Comparison of ENCODE assay signal across 9 mouse cellular contexts in the genomic region with DNA sequence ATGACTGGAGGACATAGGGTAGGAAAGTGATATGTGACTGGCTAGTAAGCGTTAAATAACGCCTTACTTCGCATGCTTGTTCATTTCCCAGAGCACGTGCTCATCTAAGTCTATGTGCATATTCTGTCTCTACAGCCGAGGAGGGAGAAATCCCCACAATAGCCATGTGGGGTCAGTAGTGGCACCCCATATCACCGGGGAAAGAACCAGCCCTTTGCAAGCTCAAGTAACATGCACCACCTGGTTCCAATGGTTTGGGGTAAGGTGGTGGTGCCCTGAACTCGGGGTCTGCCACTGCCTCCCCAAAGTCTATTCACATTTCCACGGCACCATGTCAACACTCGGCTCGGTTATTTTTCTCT.
DNase-seq lines count a peak whose midpoint lies in the region; ATAC-seq and TF ChIP-seq lines count a peak whose summit lies in the region.
"Had no signal": no experiment of that assay in that cellular context is flagged by ENCODE, and none has a peak within 500 bp of the region (broad histone marks: within the 10 kb centered on the region; RNA-seq: fewer than 3 reads in every experiment).

No protein-coding gene starts in this region.

- H3K27ac ChIP-seq in kidney, adult 2 months (ENCODE audit: insufficient read depth, low read depth, low read length): no peak overlapping the region
- no peak overlapping the region for H3K27ac ChIP-seq in kidney, embryonic 15.5 days
- peak overlapping the region; percentile 16; the same call in 1 of the 2 replicates for H3K27ac ChIP-seq in forebrain, embryonic 10.5 days
- H3K27ac ChIP-seq: limb, embryonic 12.5 days had no signal

- no peak overlapping the region for H3K4me2 ChIP-seq in kidney, embryonic 15.5 days
- H3K4me2 ChIP-seq: limb, embryonic 12.5 days had no signal

- H3K4me1 ChIP-seq in kidney, adult 2 months (ENCODE audit: control insufficient read depth, insufficient read depth, low read length): no peaks in the 10 kb centered on the region
- peaks cover 18% of the 10 kb centered on the region for H3K4me1 ChIP-seq in kidney, embryonic 15.5 days
- H3K4me1 ChIP-seq in forebrain, embryonic 10.5 days: no peaks in the 10 kb centered on the region; the same call in 1 of the 2 replicates
- H3K4me1 ChIP-seq: limb, embryonic 12.5 days had no signal

- H3K9ac ChIP-seq in kidney, embryonic 15.5 days: no peak overlapping the region
- H3K9ac ChIP-seq: limb, embryonic 12.5 days had no signal

- H3K36me3 ChIP-seq in kidney, adult 2 months (ENCODE audit: control insufficient read depth, insufficient read depth, low read length): no peaks in the 10 kb centered on the region
- H3K36me3 ChIP-seq in kidney, embryonic 15.5 days: peaks cover 13% of the 10 kb centered on the region; the same call in 1 of the 2 replicates
- peaks cover 11% of the 10 kb centered on the region for H3K36me3 ChIP-seq in forebrain, embryonic 10.5 days (replicated peaks)

- peak; percentile 49 for TF ChIP-seq CTCF in kidney, adult 2 months (conservative IDR thresholded peaks at IDR 0.05; ENCODE audit: insufficient read depth, insufficient read length, low read depth, low read length)

- H3K27me3 ChIP-seq in kidney, adult 2 months (replicated peaks; ENCODE audit: control insufficient read depth, insufficient read depth, low read length): no peaks in the 10 kb centered on the region
- H3K27me3 ChIP-seq in kidney, embryonic 15.5 days: no peaks in the 10 kb centered on the region
- no peaks in the 10 kb centered on the region for H3K27me3 ChIP-seq in forebrain, embryonic 10.5 days (ENCODE audit: poor library complexity, severe bottlenecking)
- H3K27me3 ChIP-seq: limb, embryonic 12.5 days had no signal

- 75% methylated on average over 10 of the region's 10 CpGs for WGBS in kidney, adult 2 months
- 67% methylated on average over 10 of the region's 10 CpGs for WGBS in kidney, embryonic 15.5 days
- 67% methylated on average over 10 of the region's 10 CpGs for WGBS in forebrain, embryonic 10.5 days

- ATAC-seq in kidney, embryonic 15.5 days (replicated peaks; ENCODE audit: low FRiP score): no peak
- peak; percentile 61 for ATAC-seq in megakaryocyte progenitor cell, adult 5-6 weeks (replicated peaks; ENCODE audit: poor library complexity)

- no peak overlapping the region for H3K4me3 ChIP-seq in kidney, adult 2 months (ENCODE audit: insufficient read depth, low read depth, low read length)
- no peak overlapping the region for H3K4me3 ChIP-seq in kidney, embryonic 15.5 days (replicated peaks)
- no peak overlapping the region for H3K4me3 ChIP-seq in forebrain, embryonic 10.5 days
- H3K4me3 ChIP-seq: limb, embryonic 12.5 days had no signal

- TF ChIP-seq POLR2A in kidney, adult 2 months (IDR thresholded peaks at IDR 0.05; ENCODE audit: low read depth, low read length): no peak

- no peaks in the 10 kb centered on the region for H3K9me3 ChIP-seq in kidney, embryonic 15.5 days (replicated peaks)
- H3K9me3 ChIP-seq in forebrain, embryonic 10.5 days: no peaks in the 10 kb centered on the region
- H3K9me3 ChIP-seq: limb, embryonic 12.5 days had no signal

- DNase-seq in kidney, adult 2 months: no peak
- DNase-seq in B cell, adult 2 months: peak; percentile 38 to 45
- peak; percentile 56 for DNase-seq in ZHBTc4 (ENCODE audit: low read depth, low spot score)
- DNase-seq in forebrain, embryonic 10.5 days (ENCODE audit: extremely low spot score, low spot score): no peak
- DNase-seq in urinary bladder, postnatal 36 days (ENCODE audit: low spot score in 2 of 2): no peak
- DNase-seq in urinary bladder, postnatal 10 days (ENCODE audit: low spot score): no peak

Comparison
In these comparisons a context has a peak if more than half of its experiments do, and no peak if none do; other contexts are left out.
1. DNase-seq: peak in B cell, adult 2 months (2 of 2) and ZHBTc4 (single experiment); none in kidney, adult 2 months (single experiment), forebrain, embryonic 10.5 days (single experiment), urinary bladder, postnatal 36 days (0 of 2) and urinary bladder, postnatal 10 days (single experiment).